Mouse (Mus musculus): ENCODE data around the gene Wfdc15a. TPM values are rescaled to one million over a fixed set of nuclear protein-coding genes. Genes with fewer than 3 reads are reported as not detected.

The Wfdc15a gene
- polyA plus RNA-seq, 1 experiment from 2014 or later = not detected

DNA sequence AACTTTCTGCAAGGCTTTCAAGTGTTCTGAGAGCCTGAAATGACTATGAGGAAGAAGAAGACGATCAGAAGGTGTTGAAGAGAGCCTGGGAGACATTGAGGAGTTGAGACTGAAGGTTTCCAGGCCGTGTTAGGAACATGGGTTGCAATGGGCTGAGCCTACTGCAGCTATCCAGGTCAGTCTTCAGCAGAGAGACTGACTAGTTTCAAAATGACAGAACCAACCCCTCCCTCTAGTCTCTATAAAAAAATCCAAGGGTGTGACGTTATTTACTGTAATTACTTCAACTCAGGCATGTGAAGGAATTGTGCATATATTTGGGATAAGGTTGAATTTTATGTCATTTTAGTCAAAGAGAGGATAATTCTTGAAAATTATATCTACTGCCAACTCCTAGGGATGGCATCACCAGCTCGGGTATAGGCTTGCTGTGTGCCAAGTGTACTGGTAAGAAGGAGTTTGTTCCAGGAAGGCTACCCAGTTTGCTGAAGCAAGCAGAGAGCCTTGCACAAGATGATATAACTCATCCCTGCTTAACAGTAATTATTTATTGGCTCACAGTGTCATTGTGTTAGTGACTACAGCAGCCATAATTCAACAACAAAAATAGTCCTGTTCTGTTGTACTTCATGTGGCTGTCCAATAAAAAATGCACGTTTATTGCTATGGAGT lies 4.8 kb downstream of the Wfdc15a start:
- Histone ChIP-seq H3K9me3 (no peaks in the 10 kb centered on the region), H3K4me2 (replicated peaks) (no peak overlapping the region), H3K27ac (no peak overlapping the region), H3K27me3 (no peaks in the 10 kb centered on the region), H3K4me3 (replicated peaks) (no peak overlapping the region), H3K9ac (replicated peaks) (no peak overlapping the region), H3K4me1 (replicated peaks) (no peaks in the 10 kb centered on the region), H3K36me3 (no peaks in the 10 kb centered on the region)
- ATAC-seq = no peak
- 86% methylated on average over 5 of the region's 5 CpGs for WGBS

DNA sequence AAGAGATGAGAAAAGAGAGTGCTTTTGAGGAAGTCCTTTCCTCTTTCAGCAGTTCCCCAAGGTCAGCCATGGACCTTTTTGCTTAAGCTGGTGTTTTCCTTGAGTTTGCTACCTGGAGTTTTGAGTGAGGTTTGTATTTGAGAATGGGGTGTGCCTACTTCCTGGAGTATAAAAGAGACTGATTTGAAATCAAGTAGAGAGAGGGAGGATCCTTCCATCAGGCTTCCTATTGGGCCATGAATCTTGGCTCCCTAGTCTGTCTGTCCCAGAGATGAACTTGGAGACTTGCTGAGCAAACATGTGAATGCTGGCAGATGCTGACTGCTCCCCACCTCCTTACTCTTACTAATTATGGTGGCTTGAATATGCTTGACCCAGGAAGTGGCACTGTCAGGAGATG lies 7.7 kb downstream of the Wfdc15a start:
- H3K4me2 ChIP-seq (replicated peaks) = no peak overlapping the region
- H3K4me3 ChIP-seq (replicated peaks) = no peak overlapping the region
- H3K36me3 ChIP-seq = no peaks in the 10 kb centered on the region
- no peaks in the 10 kb centered on the region for H3K9me3 ChIP-seq
- ATAC-seq = no peak
- no peaks in the 10 kb centered on the region for H3K4me1 ChIP-seq (replicated peaks)
- no peak overlapping the region for H3K9ac ChIP-seq (replicated peaks)
- H3K27ac ChIP-seq = no peak overlapping the region
- H3K27me3 ChIP-seq = no peaks in the 10 kb centered on the region

DNA sequence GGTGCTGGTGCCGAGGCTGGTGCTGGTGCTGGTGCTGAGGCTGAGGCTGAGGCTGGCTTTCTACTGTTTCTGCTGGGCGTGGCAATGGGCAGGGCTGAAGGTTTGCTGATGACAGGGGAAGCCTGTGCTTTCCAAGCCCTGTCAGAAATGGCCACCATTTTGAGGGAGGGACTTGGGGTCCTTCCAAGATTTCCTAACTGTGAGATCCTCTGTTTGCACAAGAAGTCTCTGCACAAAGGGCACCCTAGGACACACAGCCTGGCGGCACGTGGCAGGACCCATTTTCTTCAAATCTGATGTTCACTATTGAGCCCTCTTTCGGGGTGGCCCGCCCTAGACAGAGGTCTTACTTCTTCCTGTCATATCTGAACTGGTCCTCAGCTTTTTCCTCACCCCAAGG lies 9.4 kb downstream of the Wfdc15a start, which contains the start of gene Wfdc12:
TSS of gene Wfdc12 (minus strand) at position 33 of the 400 bp plus-strand sequence.
- no peak within 1 kb of the TSS for H3K27ac ChIP-seq
- WGBS = 92% methylated on average over 6 of the region's 6 CpGs
- H3K9ac ChIP-seq (replicated peaks) = no peak within 1 kb of the TSS
- no peaks in the 10 kb centered on the region for H3K36me3 ChIP-seq
- no peak within 1 kb of the TSS for H3K4me2 ChIP-seq (replicated peaks)
- no peak for ATAC-seq
- no peaks in the 10 kb centered on the region for H3K27me3 ChIP-seq
- H3K4me1 ChIP-seq (replicated peaks) = no peaks in the 10 kb centered on the region
- H3K4me3 ChIP-seq (replicated peaks) = no peak within 1 kb of the TSS
- H3K9me3 ChIP-seq = no peaks in the 10 kb centered on the region

DNA sequence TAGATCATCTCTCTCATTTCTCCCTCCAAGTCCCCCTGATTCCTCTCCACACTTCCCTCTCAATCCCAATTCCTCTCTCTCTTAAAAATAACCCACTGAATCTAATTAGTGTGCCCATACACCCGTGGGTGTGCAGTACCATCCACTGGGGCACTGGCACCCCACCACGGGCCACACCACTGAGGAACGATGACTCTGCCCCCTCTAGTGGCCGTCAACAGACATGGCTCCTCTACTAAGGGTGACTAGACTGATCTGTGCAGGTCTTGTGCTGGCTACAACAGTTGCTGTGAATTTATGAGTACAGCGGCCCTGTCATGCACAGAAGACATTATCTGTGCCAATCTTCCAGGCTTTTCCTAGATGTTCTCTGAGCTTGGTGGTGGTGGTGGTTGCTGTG lies 11.2 kb downstream of the Wfdc15a start:
- H3K4me3 ChIP-seq (replicated peaks) = no peak overlapping the region
- no peak overlapping the region for H3K9ac ChIP-seq (replicated peaks)
- ATAC-seq = no peak
- H3K4me2 ChIP-seq (replicated peaks) = no peak overlapping the region
- H3K4me1 ChIP-seq (replicated peaks) = peaks cover 5% of the 10 kb centered on the region; the same call in 1 of the 2 replicates
- WGBS = 26% methylated on average over 5 of the region's 5 CpGs
- H3K9me3 ChIP-seq = no peaks in the 10 kb centered on the region
- H3K36me3 ChIP-seq = no peaks in the 10 kb centered on the region
- no peak overlapping the region for H3K27ac ChIP-seq
- no peaks in the 10 kb centered on the region for H3K27me3 ChIP-seq

DNA sequence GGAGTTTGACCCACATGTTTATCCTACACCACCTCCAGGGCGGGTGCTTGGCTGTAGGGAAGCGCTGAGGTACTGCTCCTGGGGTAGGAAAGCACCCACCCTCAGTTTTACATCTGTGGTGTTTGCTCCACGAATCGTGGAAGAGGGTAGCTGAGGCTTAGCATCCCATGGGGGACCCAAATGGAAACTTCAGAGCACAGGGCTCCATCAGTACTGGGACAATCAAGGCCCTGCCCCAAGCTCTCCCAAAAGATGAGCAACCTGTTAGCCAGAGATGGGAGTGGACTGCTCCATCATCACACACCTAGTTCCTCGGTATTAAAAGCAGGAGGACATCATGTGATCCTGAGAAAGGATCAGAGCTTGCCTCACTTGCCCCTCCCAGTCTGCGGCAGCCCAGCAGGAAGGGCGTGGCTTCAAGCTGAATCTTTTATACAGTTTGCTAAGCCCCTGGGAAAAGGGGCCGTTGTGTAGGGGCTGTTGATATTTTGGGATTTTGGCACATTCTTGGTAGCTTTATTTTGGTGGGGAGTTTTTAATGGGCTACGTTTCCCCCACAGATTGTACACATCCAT lies 15.7 kb downstream of the Wfdc15a start:
- no peak overlapping the region for H3K9ac ChIP-seq (replicated peaks)
- H3K4me2 ChIP-seq (replicated peaks) = no peak overlapping the region
- no peaks in the 10 kb centered on the region for H3K27me3 ChIP-seq
- peaks cover 5% of the 10 kb centered on the region; the same call in 1 of the 2 replicates for H3K4me1 ChIP-seq (replicated peaks)
- H3K27ac ChIP-seq = no peak overlapping the region
- 42% methylated on average over 9 of the region's 9 CpGs for WGBS
- H3K9me3 ChIP-seq = no peaks in the 10 kb centered on the region
- no peaks in the 10 kb centered on the region for H3K36me3 ChIP-seq
- ATAC-seq = no peak
- no peak overlapping the region for H3K4me3 ChIP-seq (replicated peaks)

DNA sequence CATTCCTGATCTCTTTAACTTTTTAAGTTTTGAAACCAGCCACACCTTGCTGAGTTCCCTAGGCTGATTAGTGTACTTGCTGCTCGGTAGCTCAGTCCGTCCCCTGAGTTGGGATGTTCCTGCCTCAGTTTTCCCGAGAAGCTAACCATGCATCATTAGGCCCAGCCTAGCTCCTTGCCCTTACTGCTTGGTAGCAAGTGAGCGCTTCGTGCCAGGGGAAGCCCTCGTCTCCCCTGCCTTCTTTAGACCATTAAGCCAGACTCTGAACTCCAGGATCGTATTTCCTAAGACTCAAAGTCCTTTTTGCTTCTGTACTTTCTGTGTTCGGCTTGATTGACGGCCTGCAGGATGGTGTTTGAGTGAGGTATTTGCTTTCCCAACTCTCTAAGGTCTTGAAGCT lies 16.6 kb downstream of the Wfdc15a start:
- peaks cover 5% of the 10 kb centered on the region; the same call in 1 of the 2 replicates for H3K4me1 ChIP-seq (replicated peaks)
- H3K36me3 ChIP-seq = no peaks in the 10 kb centered on the region
- H3K27ac ChIP-seq = no peak overlapping the region
- no peak overlapping the region for H3K4me2 ChIP-seq (replicated peaks)
- H3K9me3 ChIP-seq = no peaks in the 10 kb centered on the region
- 79% methylated on average over 9 of the region's 9 CpGs for WGBS
- no peak for ATAC-seq
- no peak overlapping the region for H3K9ac ChIP-seq (replicated peaks)
- no peaks in the 10 kb centered on the region for H3K27me3 ChIP-seq
- H3K4me3 ChIP-seq (replicated peaks) = no peak overlapping the region

DNA sequence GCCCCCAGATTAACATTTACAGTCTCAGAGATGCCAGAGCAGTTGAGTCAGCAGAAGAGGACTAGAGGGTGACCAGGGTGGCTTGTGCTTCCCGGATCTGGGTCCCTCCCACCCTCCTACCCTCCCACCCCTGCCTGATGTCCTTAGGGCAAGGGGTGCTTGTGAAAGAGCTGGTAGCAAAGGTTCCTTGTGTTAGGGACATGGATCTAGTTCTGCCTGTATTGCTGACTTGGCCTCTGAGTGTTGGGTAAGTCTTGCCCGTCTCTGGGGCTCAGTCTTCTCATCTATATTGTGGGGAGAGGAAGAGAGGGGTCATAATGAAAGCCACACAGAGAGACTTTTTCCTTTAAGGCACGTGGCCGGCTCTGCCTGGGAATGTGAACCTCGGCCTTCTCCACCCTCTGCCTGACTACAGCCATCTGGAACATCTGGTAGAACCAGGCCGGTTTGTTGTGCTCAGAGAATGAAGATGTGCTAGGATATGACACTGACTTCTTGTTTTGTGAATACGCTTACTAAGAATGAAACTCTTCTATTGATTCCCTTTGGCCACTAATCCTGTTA lies 17.2 kb downstream of the Wfdc15a start, which contains the start of gene Wfdc5:
TSS of gene Wfdc5 (minus strand) at position 51 of the 564 bp plus-strand sequence.
- 76% methylated on average over 7 of the region's 7 CpGs for WGBS
- no peaks in the 10 kb centered on the region for H3K27me3 ChIP-seq

DNA sequence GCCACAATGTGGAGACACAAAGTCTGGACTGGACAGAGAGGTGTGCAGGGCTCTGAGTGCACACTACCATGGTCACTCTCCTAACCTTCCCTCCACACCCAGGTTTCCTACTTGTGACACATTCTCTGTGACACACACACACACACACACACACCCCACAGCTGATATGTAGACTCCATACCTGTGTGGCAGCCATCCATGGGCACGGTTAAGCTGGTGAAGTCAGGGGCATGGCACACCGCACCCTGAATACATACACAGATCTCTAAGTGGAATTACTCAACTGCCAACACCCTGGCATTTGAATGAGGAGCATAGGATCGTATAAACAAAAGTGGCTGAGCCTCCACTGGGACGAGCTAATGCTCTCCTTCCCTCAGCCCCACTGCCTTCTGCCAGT lies 19.2 kb downstream of the Wfdc15a start:
- H3K27ac ChIP-seq = no peak overlapping the region
- no peak for ATAC-seq
- H3K4me3 ChIP-seq (replicated peaks) = no peak overlapping the region
- peaks cover 5% of the 10 kb centered on the region; the same call in 1 of the 2 replicates for H3K4me1 ChIP-seq (replicated peaks)
- no peak overlapping the region for H3K4me2 ChIP-seq (replicated peaks)
- H3K36me3 ChIP-seq = no peaks in the 10 kb centered on the region
- 93% methylated on average over 4 of the region's 4 CpGs for WGBS
- H3K9me3 ChIP-seq = no peaks in the 10 kb centered on the region
- no peak overlapping the region for H3K9ac ChIP-seq (replicated peaks)
- H3K27me3 ChIP-seq = 0 out of 2 replicates have a peak, but pooled peaks cover 3% of the 10 kb centered on the region

More for the DNA sequence above, 17.2 kb downstream of the Wfdc15a start, which contains the start of gene Wfdc5:
- H3K9ac ChIP-seq (replicated peaks) = no peak within 1 kb of the TSS
- H3K27ac ChIP-seq = no peak within 1 kb of the TSS
- H3K36me3 ChIP-seq = no peaks in the 10 kb centered on the region
- peaks cover 5% of the 10 kb centered on the region; the same call in 1 of the 2 replicates for H3K4me1 ChIP-seq (replicated peaks)
- H3K4me2 ChIP-seq (replicated peaks) = no peak within 1 kb of the TSS
- no peak for ATAC-seq
- no peaks in the 10 kb centered on the region for H3K9me3 ChIP-seq
- no peak within 1 kb of the TSS for H3K4me3 ChIP-seq (replicated peaks)

DNA sequence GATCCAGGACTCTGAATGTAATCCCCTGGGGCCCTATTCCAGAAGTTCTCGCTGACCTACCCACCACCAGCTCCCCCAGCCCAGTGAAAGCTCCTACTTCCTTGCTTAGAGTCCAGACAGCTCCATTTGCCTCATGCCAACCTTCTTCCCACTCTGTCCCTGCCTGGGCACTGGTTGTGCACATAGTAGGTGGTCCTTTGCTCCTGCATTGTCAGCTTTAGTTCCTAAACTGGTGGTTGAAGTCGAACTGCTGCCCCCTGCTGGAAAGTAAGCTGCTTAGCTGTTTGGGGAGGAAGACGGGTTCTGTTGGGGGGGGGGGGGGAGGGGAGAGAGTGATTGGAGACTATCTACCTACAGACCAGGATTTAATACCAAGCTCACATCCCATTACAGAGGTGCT lies 19.8 kb downstream of the Wfdc15a start:
- Histone ChIP-seq H3K27ac (no peak overlapping the region), H3K36me3 (no peaks in the 10 kb centered on the region), H3K9ac (replicated peaks) (no peak overlapping the region), H3K4me3 (replicated peaks) (no peak overlapping the region), H3K9me3 (no peaks in the 10 kb centered on the region), H3K4me2 (replicated peaks) (no peak overlapping the region), H3K4me1 (replicated peaks) (peaks cover 5% of the 10 kb centered on the region; the same call in 1 of the 2 replicates), H3K27me3 (0 out of 2 replicates have a peak, but pooled peaks cover 3% of the 10 kb centered on the region)
- no peak for ATAC-seq
- 35% methylated on average over 3 of the region's 3 CpGs for whole genome bisulfite sequencing

DNA sequence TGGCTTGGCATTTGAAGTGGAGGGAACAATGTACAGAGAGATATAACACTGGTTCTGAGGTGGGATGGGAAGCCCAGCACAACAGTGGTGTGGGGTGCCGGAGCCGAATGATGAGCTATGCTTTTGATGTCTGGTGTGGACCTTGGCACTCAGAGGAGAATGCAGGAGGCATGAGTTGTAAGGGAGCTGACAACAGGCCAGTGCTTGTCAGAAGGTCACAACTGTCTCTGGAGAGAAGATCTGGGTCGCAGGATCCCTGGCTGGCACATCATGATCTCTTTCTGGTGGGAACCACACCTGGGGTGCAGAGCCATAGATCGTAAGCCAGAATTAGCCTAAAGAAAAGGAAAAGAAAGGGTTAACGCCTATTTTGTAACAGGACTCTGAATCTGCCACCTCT lies 22.1 kb downstream of the Wfdc15a start:
- H3K27me3 ChIP-seq = peaks cover 13% of the 10 kb centered on the region
- no peaks in the 10 kb centered on the region for H3K36me3 ChIP-seq
- H3K27ac ChIP-seq = no peak overlapping the region
- no peak overlapping the region for H3K4me2 ChIP-seq (replicated peaks)
- H3K9ac ChIP-seq (replicated peaks) = no peak overlapping the region
- 92% methylated on average over 5 of the region's 5 CpGs for WGBS
- no peak overlapping the region for H3K4me3 ChIP-seq (replicated peaks)
- H3K4me1 ChIP-seq (replicated peaks) = no peaks in the 10 kb centered on the region
- ATAC-seq = no peak
- H3K9me3 ChIP-seq = no peaks in the 10 kb centered on the region

DNA sequence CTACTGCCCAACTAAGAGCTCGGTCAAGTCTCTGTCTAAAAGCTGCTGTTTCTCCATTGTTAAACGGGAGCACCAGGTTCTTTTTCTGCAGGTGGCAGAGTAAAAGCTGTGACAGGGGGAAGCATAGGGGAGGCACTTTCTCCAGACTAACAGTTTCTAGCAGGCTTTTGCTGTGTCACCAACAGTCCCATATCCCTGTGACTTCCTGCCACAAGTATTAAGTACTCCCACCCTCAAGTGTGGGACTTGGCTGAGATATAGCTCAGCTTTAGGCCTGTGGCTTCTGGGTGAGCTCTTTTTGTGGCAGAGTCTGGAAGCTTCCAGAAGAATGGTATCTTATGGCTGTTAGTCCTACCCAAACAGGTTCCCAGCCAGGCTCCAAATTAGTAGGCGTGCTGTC lies 24.1 kb downstream of the Wfdc15a start:
- WGBS = 79% methylated on average over 3 of the region's 3 CpGs
- Histone ChIP-seq H3K4me3 (replicated peaks) (no peak overlapping the region), H3K4me2 (replicated peaks) (no peak overlapping the region), H3K4me1 (replicated peaks) (peaks cover 10% of the 10 kb centered on the region), H3K36me3 (no peaks in the 10 kb centered on the region), H3K9ac (replicated peaks) (no peak overlapping the region), H3K9me3 (no peaks in the 10 kb centered on the region), H3K27ac (no peak overlapping the region), H3K27me3 (peaks cover 28% of the 10 kb centered on the region)
- no peak for ATAC-seq

DNA sequence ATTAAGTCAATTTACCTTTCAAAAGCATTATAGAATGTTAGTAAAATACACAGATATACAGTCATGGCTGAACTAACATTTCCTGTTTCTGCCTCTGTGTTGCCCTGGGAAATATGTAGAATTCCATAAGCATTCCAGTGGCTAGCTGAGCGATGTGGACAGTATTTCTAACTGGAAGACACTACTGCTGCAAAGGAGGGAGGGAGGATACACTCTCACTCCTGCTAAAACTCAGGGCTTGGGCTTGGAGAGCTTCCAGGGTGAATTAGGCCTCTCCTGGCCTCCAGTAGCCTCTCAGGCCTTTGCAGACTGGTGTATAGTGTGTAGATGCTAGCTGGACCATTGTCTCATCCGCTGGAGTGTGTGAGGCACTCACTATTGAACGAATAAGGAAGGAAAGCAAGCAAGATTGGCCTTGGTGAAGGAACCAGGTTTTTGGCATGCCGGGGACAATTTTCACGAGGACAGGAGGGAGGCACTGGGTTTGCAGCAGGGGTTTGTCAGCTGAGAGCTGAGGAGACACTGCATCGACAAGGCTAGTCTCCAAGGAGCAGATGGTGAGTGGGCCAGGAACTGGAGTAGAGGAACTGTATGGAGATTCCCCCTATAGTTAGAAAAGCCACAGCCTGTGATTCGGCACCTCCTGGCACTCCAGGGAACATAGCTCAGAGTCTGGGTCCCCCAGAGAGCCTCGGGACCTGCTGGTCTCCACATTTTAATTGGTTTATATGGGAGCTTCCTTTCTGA lies 25.1 kb downstream of the Wfdc15a start:
- H3K4me2 ChIP-seq (replicated peaks) = no peak overlapping the region
- ATAC-seq = no peak
- peaks cover 38% of the 10 kb centered on the region for H3K27me3 ChIP-seq
- H3K9ac ChIP-seq (replicated peaks) = no peak overlapping the region
- H3K4me1 ChIP-seq (replicated peaks) = peaks cover 20% of the 10 kb centered on the region
- H3K4me3 ChIP-seq (replicated peaks) = no peak overlapping the region
- H3K27ac ChIP-seq = no peak overlapping the region
- no peaks in the 10 kb centered on the region for H3K36me3 ChIP-seq
- H3K9me3 ChIP-seq = no peaks in the 10 kb centered on the region
- WGBS = 81% methylated on average over 8 of the region's 8 CpGs

Measured in midbrain, embryonic 13.5 days (tissue).